Mouse (Mus musculus): ENCODE data around the gene Vmn2r69. TPM values are rescaled to one million over a fixed set of nuclear protein-coding genes. Genes with fewer than 3 reads are reported as not detected.

Gene Vmn2r69
- total RNA-seq (2023): not detected

GRCm38 (mm10) chr7:85415820-85416219 is at the start of gene Vmn2r69:
Gene Vmn2r69 (minus strand): TSS chr7:85415920.

Other genes starting within 250 kb of the Vmn2r69 start
- gene Vmn2r68, start 178.1 kb downstream of the Vmn2r69 start, total RNA-seq (2023): not detected
- gene Vmn2r71, start 147.2 kb upstream of the Vmn2r69 start, total RNA-seq (2023): not detected
- not detected for gene Vmn2r70, start 153.3 kb upstream of the Vmn2r69 start, total RNA-seq (2023)